Mouse (Mus musculus): ENCODE measurements around the gene Cfap73. TPM values are rescaled to one million over a fixed set of nuclear protein-coding genes. Genes with fewer than 3 reads are reported as not detected.

Gene Cfap73
- not detected for polyA plus RNA-seq (2015; fragmentation: Illumina TruSeq; extraction: RNeasy Lipid Tissue Mini Kit (QIAGEN cat#74804); ENCODE audit: insufficient read depth, low replicate concordance)

GRCm38 (mm10) chr5:120634131-120634530, at the start of gene Cfap73:
Cfap73 (minus strand) TSS chr5:120634235.

GRCm38 (mm10) chr5:120648569-120649373, 14.7 kb upstream of the Cfap73 start, which contains the start of gene Rasal1:
Rasal1 (plus strand) TSS chr5:120648812.

GRCm38 (mm10) chr5:120612442-120612821, 21.6 kb downstream of the Cfap73 start, which contains the start of the genes Rita1 and Ddx54:
Rita1 (minus strand) TSS chr5:120612589.
Ddx54 (plus strand) TSS chr5:120612739.

GRCm38 (mm10) chr5:120588569-120589094, 45.4 kb downstream of the Cfap73 start, which contains the start of the genes Tpcn1 and Iqcd:
Tpcn1 (minus strand) TSS chr5:120588673.
Iqcd (plus strand) TSS chr5:120589016.

Other genes starting within 250 kb of the Cfap73 start
- gene Lhx5, start 202.5 kb downstream of the Cfap73 start, polyA plus RNA-seq (2015; fragmentation: Illumina TruSeq; extraction: RNeasy Lipid Tissue Mini Kit (QIAGEN cat#74804); ENCODE audit: insufficient read depth, low replicate concordance): not detected
- gene Sdsl, start 161.4 kb downstream of the Cfap73 start, polyA plus RNA-seq (2015; fragmentation: Illumina TruSeq; extraction: RNeasy Lipid Tissue Mini Kit (QIAGEN cat#74804); ENCODE audit: insufficient read depth, low replicate concordance): not detected
- gene Sds, start 157.7 kb downstream of the Cfap73 start, polyA plus RNA-seq (2015; fragmentation: Illumina TruSeq; extraction: RNeasy Lipid Tissue Mini Kit (QIAGEN cat#74804); ENCODE audit: insufficient read depth, low replicate concordance): not detected
- gene Plbd2, start 130.6 kb downstream of the Cfap73 start, polyA plus RNA-seq (2015; fragmentation: Illumina TruSeq; extraction: RNeasy Lipid Tissue Mini Kit (QIAGEN cat#74804); ENCODE audit: insufficient read depth, low replicate concordance): 10.3 TPM
- gene Slc8b1, start 123.1 kb downstream of the Cfap73 start, polyA plus RNA-seq (2015; fragmentation: Illumina TruSeq; extraction: RNeasy Lipid Tissue Mini Kit (QIAGEN cat#74804); ENCODE audit: insufficient read depth, low replicate concordance): 26.0 TPM
- gene Tpcn1, start 45.6 kb downstream of the Cfap73 start, polyA plus RNA-seq (2015; fragmentation: Illumina TruSeq; extraction: RNeasy Lipid Tissue Mini Kit (QIAGEN cat#74804); ENCODE audit: insufficient read depth, low replicate concordance): 11.5 TPM
- gene Iqcd, start 45.2 kb downstream of the Cfap73 start, polyA plus RNA-seq (2015; fragmentation: Illumina TruSeq; extraction: RNeasy Lipid Tissue Mini Kit (QIAGEN cat#74804); ENCODE audit: insufficient read depth, low replicate concordance): 0.39 TPM
- gene Rita1, start 21.6 kb downstream of the Cfap73 start, polyA plus RNA-seq (2015; fragmentation: Illumina TruSeq; extraction: RNeasy Lipid Tissue Mini Kit (QIAGEN cat#74804); ENCODE audit: insufficient read depth, low replicate concordance): 2.0 TPM
- 15.6 TPM for gene Ddx54, start 21.5 kb downstream of the Cfap73 start, polyA plus RNA-seq (2015; fragmentation: Illumina TruSeq; extraction: RNeasy Lipid Tissue Mini Kit (QIAGEN cat#74804); ENCODE audit: insufficient read depth, low replicate concordance)
- 3.3 TPM for gene Rasal1, start 14.6 kb upstream of the Cfap73 start, polyA plus RNA-seq (2015; fragmentation: Illumina TruSeq; extraction: RNeasy Lipid Tissue Mini Kit (QIAGEN cat#74804); ENCODE audit: insufficient read depth, low replicate concordance)
- gene Dtx1, start 77.7 kb upstream of the Cfap73 start, polyA plus RNA-seq (2015; fragmentation: Illumina TruSeq; extraction: RNeasy Lipid Tissue Mini Kit (QIAGEN cat#74804); ENCODE audit: insufficient read depth, low replicate concordance): 55.9 TPM
- gene Oas2, start 115.6 kb upstream of the Cfap73 start, polyA plus RNA-seq (2015; fragmentation: Illumina TruSeq; extraction: RNeasy Lipid Tissue Mini Kit (QIAGEN cat#74804); ENCODE audit: insufficient read depth, low replicate concordance): 14.9 TPM
- gene Oas3, start 143.4 kb upstream of the Cfap73 start, polyA plus RNA-seq (2015; fragmentation: Illumina TruSeq; extraction: RNeasy Lipid Tissue Mini Kit (QIAGEN cat#74804); ENCODE audit: insufficient read depth, low replicate concordance): 7.4 TPM
- gene Oas1e, start 161.3 kb upstream of the Cfap73 start, polyA plus RNA-seq (2015; fragmentation: Illumina TruSeq; extraction: RNeasy Lipid Tissue Mini Kit (QIAGEN cat#74804); ENCODE audit: insufficient read depth, low replicate concordance): 0.21 TPM
- gene Oas1c, start 178.3 kb upstream of the Cfap73 start, polyA plus RNA-seq (2015; fragmentation: Illumina TruSeq; extraction: RNeasy Lipid Tissue Mini Kit (QIAGEN cat#74804); ENCODE audit: insufficient read depth, low replicate concordance): 15.3 TPM
- gene Oas1f, start 213.1 kb upstream of the Cfap73 start, polyA plus RNA-seq (2015; fragmentation: Illumina TruSeq; extraction: RNeasy Lipid Tissue Mini Kit (QIAGEN cat#74804); ENCODE audit: insufficient read depth, low replicate concordance): not detected
- gene Oas1h, start 227.2 kb upstream of the Cfap73 start, polyA plus RNA-seq (2015; fragmentation: Illumina TruSeq; extraction: RNeasy Lipid Tissue Mini Kit (QIAGEN cat#74804); ENCODE audit: insufficient read depth, low replicate concordance): not detected

Data from spleen, adult 10 weeks (tissue).